Mouse (Mus musculus) lung, postnatal 36 days (tissue): ENCODE measurements at regions not wholly inside any gene's neighbourhood (a gene's known extent, or its start where the extent isn't known, plus 50 kb on each side); places are given as distances from the start of the nearest gene placed in this dataset.

Experiments
- DNase-seq: peaks from one replicate; pipeline ENCODE4 v3.0.0; 2022; ENCODE audit warnings: mixed read lengths

DNA sequence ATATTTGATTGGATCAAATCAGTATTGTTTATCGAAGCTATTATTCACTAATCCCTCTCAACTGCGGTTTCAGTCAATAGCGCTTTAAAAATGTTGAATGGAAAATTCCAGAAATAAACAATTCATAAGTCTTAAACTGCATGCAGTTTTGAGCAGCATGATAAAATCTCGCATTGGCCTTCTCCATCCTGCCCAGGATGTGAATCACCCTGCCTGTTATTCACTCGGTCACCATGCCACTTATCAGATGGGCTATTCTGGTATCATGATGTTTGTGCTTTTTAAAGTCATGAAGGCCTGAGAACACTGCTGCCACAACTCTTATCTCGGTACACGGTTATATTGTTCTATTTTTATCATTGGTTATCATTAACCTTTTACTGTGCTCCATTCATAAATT is 238.3 kb downstream of the Papss1 start:
- peak; percentile 75 for DNase-seq

GRCm38 (mm10) chr3:131808127-131808526 is 243.6 kb downstream of the Papss1 start:
- DNase-seq, result peak; percentile 23

DNA sequence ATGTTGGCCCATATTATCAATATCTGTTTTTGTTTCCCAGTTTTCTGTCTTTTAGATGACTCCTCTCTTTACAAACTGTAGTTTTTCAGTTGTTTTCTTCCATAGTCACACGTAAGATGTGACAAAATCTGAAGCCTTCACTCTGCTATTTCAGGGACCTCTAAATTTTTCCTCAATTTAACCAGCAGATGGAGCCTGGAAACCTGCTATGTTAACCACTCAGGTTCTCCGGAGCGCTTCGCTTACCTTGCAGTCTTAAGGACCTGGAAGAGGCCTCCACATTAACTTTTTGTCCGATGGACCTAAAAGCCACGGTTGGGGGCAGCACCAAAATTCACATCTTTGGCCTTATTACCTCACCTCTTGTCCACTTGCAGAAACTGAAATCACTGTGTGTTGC is 248.4 kb downstream of the Papss1 start:
- DNase-seq, result peak; percentile 5

DNA sequence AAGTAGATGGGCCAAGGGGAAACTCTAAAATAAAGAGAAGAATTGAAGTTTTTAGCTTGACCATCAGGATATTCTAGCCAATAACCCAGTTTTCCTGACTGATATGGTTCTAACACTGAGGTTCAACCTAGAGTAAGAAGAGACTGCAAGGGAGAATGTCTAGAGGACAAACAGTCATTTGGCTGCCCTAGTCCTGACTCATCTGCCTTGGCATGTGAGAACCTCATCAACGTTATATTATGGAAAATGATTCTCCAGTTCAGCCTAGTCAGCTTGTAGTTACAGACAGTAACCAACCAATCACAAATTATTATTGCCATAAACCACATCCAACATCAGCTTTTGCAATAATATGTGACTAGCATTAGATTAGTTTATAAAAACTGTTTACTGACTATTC is 254.2 kb downstream of the Papss1 start:
- DNase-seq, result no peak

DNA sequence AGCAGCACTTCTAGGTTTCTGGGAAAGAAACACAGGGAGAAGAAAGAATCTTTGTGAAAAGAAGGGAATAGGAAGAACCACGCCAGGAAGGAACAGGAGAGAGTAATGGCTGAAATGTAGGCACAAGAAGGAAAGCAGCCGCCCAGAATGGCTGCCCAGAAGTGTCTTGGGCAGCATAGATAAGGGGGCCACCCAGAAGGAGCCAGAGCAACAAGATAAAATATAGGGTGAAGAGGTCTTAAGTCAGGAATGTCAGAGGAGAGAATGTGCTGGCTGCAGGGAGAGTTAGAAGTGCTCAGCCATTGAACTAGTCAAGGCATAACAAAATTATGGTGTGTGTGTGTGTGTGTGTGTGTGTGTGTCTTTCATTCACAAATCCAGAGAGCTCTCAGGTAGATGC is 227.7 kb upstream of the Dkk2 start:
- DNase-seq, result no peak

DNA sequence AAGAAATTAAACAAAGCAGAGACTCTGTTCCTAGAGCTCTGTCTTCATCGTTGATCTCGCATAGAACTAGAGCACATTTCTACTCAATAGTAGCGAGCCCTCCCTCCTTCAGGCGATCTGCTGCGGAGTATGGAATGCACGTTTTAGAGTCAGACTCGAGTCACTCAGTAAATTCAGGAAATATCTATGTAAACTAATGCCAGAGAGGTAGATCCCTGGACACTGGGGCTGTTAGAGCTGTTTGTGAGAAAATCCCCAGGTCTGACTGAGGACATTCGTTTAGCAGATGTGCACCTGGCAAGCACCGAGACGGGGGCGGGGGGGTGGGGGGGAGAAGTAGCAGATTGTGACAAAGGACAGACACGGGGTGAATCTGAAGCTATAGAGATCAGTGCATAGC is 226.0 kb upstream of the Dkk2 start:
- no peak for DNase-seq

DNA sequence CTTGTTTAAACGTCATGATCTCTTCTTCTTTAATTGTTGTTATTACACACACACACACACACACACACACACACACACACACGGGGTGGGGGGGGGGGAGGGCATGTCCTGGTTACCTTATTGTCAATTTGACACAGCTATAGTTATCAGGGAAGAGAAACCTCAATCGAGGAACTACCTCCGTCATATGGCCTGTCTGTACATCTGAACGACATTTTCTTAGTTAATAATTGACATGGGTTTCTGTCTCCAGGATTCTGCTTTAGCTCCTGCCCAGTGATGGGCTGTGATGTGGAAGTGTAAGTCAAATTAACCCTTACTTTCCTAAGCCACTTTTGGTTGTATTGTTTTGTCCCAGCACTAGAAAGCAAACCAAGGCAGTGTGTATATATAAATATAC is 220.0 kb upstream of the Dkk2 start:
- DNase-seq, result no peak

DNA sequence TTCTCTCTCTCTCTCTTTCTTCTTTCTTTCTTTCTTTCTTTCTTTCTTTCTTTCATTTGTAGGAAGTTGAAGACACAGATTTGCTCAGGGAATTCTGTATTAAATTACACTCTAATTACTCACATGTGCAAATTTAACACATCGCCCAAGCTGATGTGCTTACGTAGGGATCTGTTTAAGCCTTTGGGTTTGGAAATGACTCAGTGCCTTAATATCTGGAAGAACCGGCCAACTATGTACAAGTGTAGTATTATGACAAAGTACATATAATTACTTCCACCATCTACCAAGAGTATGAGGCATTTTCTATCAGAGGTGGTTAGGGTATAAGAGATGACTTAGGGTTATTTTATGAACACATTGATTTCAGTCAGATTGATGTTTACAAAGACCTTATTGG is 217.8 kb upstream of the Dkk2 start:
- no peak for DNase-seq

DNA sequence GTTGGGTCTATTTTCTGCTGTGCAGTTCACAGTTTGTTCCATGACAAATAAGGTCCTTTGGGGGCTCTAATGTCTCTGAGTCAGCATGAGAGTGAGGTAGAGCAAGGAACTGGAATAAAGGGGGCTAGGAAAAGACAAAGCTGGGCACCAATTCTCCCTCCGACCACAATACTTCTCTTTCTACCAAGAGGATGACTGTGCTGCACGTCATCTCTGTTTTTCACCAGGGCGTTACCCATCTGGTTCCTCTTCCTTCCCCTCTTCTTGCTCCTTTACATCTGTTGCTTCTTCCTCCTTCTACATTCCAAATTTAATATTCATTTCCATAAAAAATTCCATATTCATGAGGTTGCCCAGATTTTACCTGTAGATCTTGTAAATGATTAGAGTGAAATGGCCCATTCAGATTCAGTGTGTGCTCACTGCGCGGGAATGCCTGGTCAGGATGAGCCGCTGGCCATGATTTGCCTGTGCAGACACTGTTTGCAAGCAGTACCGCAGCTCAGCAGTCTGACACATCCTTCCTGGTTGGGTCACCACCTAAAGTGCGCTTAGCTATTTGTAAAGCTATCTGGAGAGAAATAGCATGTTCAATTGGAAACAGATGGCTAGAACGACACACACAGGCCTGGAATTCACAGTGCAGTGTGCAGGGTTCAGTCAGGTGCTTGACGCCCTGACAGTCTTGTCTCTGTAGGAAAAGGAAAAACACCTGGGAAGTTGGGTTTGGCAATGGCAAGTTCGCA is 216.7 kb upstream of the Dkk2 start:
- DNase-seq, result peak; percentile 11

DNA sequence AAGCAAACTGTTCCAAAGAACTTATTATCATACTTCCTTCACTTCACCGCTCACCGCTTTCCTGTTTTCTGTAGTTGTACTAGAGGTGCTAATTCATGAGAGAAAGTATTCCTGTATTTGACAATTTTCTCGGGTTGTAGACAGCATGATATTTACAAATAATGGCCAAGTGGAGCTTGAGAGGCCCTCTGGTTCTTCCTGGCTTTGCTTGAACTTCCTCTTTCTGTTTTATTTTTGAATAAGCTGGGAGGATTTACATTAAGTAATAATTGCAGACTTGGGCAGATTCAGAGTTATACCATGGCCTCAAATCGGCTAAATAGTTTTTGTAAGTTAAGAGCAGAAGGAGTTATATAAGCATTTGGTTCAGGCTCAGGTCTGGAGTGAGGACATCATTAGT is 215.8 kb upstream of the Dkk2 start:
- peak; percentile 6 for DNase-seq

- no peak for DNase-seq
Observed at GRCm38 (mm10) chr3:131882667-131883066, 202.4 kb upstream of the Dkk2 start.

DNA sequence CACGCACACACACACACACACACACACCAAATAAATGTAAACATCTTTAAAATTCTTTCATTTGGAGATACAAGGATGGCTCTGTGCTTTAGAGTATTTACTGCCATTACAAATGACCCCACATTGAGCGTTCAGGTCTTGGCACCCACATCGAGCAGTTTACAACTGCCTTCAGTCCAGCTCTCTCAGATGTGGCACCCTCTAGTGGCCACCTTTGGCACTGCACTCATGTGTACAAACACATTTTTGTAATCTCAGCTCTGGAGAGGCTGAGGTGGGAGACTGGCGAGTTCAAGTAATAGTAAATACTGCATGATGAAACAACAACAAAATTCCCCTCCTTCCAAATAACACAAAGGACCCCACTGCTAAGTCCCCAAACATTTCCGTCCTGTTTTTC is 198.6 kb upstream of the Dkk2 start:
- peak; percentile 8 for DNase-seq

- no peak for DNase-seq
Observed at GRCm38 (mm10) chr3:131886984-131887383, 198.1 kb upstream of the Dkk2 start.

DNA sequence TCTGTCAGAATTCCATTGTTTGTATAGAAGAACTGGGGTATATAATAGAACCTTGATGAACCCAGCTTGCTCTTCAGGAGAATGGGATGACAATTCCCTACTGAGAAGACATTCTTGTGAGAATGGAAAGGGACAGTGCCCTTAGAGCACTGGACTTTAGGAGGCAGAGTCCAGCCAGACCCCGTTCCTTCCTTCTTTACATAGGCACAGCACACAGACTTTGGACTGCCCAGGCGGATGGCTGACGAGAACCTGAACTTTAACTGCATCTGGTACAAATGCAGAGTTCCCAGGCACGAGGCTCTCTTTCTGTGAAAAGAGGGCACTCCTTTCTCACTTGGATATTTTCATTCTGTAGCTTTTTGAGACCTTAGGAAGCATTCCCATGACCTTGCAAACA is 197.4 kb upstream of the Dkk2 start:
- no peak for DNase-seq

DNA sequence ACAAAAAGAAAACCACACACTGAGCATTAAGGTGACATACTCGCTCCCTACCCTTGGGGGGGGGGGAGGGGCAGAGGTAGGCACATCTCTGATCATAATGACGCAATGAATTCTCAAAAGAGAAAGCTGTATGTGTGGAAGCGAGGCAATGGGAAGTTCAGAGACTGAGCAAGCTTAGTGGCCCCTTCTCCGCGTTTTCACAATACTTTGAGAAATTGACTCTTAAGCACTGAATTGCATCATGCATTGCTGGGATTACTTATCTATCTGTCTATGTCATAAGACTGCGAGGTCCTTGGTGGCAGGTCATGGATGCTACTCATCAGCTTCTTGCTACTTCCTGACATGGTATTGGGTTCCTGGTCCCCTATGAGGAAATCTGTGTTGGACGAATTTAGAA is 193.2 kb upstream of the Dkk2 start:
- DNase-seq, result no peak

GRCm38 (mm10) chr3:131893061-131893804 is 191.9 kb upstream of the Dkk2 start:
- no peak for DNase-seq

DNA sequence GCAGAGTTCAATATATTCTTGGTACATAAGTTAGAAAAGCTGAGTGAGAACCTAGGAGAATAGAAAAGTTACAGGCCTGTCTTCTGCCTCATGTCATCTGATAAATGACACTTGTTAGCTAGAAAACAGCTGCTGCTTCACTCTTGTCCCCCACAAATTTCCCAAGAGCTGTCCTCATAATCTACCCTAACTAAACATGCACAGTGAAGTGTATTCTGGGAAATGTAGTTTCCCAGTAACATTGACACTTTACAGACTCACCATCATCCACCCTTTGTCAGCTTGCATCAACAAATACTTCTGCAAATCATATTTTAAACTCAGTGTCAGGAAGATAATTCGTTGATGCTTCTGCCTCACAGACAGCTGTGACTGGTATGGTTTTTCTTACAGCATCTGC is 190.0 kb upstream of the Dkk2 start:
- DNase-seq, result no peak

- DNase-seq, result no peak
Observed at GRCm38 (mm10) chr3:131913534-131913933, 171.6 kb upstream of the Dkk2 start.

DNA sequence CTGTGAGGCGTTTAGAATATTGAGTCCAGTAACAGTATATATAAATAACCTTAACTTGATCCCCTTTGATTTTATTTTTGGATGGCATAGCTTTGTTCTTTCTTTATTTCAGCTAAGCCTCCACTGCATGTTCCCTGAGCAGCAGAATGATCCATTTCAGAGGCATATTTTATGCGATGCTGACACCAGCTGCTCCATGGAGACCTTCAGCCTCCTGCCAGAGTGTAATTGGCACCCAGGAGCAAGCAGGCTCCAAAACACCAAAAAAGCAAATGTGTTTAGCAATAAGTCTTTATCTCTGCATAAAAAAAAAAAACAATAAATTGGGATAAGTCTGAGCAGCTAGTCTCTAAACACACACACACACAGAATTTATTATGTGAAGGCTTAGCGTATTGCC is 170.7 kb upstream of the Dkk2 start:
- no peak for DNase-seq

DNA sequence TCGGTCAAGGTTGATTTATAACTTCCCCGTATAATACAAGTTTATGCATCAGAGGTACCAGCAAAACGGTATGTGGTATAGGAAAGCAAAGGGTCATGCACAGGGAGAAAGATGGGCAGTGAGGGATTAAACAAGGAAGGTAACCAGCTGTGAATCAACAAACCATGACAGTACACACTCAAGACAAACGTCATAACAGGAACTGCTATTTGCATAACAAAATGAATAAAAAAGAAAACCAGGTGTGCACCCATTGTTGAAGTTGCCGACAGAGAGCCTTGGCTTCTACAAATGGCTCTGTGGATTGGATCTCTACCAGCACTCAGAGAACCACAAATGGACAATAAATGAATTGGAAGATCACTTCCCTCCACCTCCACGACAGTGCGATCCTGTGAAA is 170.1 kb upstream of the Dkk2 start:
- DNase-seq, result no peak

GRCm38 (mm10) chr3:131917734-131918534 is 167.2 kb upstream of the Dkk2 start:
- no peak for DNase-seq

DNA sequence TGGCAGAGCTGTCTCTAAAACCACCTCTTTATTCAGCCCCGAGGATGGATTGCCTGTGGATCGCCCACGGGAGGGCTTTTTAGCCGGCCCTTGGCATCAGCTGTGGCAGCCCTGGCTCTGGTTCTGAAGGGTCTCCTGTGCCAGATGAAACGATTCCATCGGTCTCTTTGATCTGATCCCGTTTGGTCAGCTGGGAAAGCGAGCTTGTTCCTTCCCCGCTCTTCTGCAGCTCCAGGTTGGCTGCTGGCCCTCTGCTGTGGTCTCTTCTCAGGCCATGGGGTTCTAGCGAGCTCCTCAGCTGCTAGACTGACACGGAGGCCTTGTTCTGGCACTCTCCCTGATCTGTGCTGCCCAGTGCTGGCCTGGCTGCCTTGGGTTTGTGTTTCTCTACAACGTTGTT is 165.6 kb upstream of the Dkk2 start:
- no peak for DNase-seq

- DNase-seq, result peak; percentile 7
Observed at GRCm38 (mm10) chr3:131921161-131921560, 163.9 kb upstream of the Dkk2 start.

DNA sequence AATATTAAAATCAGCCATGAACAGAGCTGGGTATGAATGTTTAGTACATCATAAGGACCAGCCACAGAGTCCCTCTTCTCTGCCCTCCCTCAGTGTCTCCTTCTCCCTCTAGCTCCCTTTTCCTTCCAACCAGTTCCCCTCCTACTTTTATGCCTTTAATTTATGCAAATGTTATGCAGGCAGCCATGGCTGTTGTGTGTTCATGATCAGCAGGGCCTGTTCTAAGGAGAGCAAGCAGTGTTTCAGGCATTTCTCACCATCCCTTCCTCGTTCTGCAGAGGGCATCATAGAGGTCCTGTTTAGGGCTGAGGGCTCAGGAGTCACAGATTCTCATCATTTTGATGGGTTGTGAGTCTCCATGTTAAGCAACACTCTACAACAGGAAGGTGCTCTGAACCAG is 162.4 kb upstream of the Dkk2 start:
- no peak for DNase-seq
